Mouse (Mus musculus) testis, adult 2 months (tissue): Measurements from ENCODE around the gene Dgke.

Source experiments
- CTCF ChIP-seq: fragments of 200-500 bp; IDR thresholded peaks from 2 replicates; pipeline ENCODE4 v1.5.1; 2012; ENCODE audit warnings: low read depth, mild to moderate bottlenecking, inconsistent platforms, low read length, moderate library complexity; ENCODE audit not compliant: control insufficient read depth, insufficient read depth, insufficient replicate concordance
- POLR2A ChIP-seq: fragments of 200-500 bp; IDR thresholded peaks from 2 replicates; pipeline ENCODE4 v1.6.1; 2012; ENCODE audit warnings: low read depth, mild to moderate bottlenecking, inconsistent platforms, low read length, moderate library complexity; ENCODE audit not compliant: control insufficient read depth

DNA sequence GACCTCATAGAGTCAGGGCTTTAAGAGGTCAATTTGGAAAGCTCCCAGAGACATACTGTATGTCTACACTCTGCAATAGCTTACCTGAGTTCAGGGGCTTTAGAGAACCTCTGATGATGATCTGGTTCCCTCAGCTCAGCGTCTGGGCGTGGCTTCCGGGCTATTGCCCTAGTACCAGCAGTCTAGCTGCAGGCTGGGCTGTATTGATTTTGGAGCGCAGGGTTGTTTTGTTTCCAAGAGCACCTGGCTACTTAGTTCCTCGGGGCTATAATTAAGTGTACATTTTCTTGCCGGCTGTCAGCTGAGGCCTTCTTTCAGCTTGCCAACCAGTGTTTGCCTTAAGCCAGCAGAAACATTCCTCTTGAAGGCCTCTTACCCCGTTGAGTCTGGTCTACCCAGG lies 57.2 kb downstream of the Dgke start:
- TF ChIP-seq CTCF, result no peak
- TF ChIP-seq POLR2A, result no peak
